Mouse (Mus musculus) kidney, embryonic 15.5 days (tissue): ENCODE measurements around the gene Slc17a7. TPM values are rescaled to one million over a fixed set of nuclear protein-coding genes. Genes with fewer than 3 reads are reported as not detected.

Experiments used
- ATAC-seq: fragments of 200-750 bp; cut with Nextera tagmentation; replicated peaks from 2 replicates; pipeline ENCODE4 v1.8.0; 2017; ENCODE audit warnings: moderate TSS enrichment; ENCODE audit not compliant: low FRiP score
- H3K27ac ChIP-seq: fragments of 300-500 bp; sonication (generic); 2 replicates; pipeline ENCODE4 v1.5.1; 2015; ENCODE audit warnings: mild to moderate bottlenecking, inconsistent platforms
- H3K27me3 ChIP-seq: fragments of 300-500 bp; sonication (generic); 2 replicates; pipeline ENCODE4 v1.6.1; 2015; ENCODE audit warnings: inconsistent platforms
- H3K36me3 ChIP-seq: fragments of 300-500 bp; sonication (generic); 2 replicates; pipeline ENCODE4 v1.6.1; 2015; ENCODE audit warnings: inconsistent platforms
- H3K4me1 ChIP-seq: fragments of 300-500 bp; sonication (generic); 2 replicates; pipeline ENCODE4 v1.6.1; 2015; ENCODE audit warnings: inconsistent platforms
- H3K4me2 ChIP-seq: fragments of 300-500 bp; sonication (generic); 2 replicates; pipeline ENCODE4 v1.6.1; 2015; ENCODE audit warnings: moderate library complexity, mild to moderate bottlenecking, inconsistent platforms
- H3K4me3 ChIP-seq: fragments of 300-500 bp; sonication (generic); replicated peaks from 2 replicates; pipeline ENCODE4 v1.5.1; 2015; ENCODE audit warnings: mild to moderate bottlenecking, inconsistent platforms
- H3K9ac ChIP-seq: fragments of 300-500 bp; sonication (generic); 2 replicates; pipeline ENCODE4 v1.6.1; 2015; ENCODE audit warnings: mild to moderate bottlenecking, inconsistent platforms
- H3K9me3 ChIP-seq: fragments of 300-500 bp; sonication (generic); replicated peaks from 2 replicates; pipeline ENCODE4 v1.6.1; 2016; ENCODE audit warnings: inconsistent platforms
- WGBS: fragments of 180-500 bp; shearing (Covaris S2); methylation state at CpG from one replicate; pipeline ENCODE4 v1.1.7; 2015; ENCODE audit warnings: mixed read lengths; 5-methylcytosine and 5-hydroxymethylcytosine counted together
- microRNA counts: library from miRNA; unstranded; fragments of <30 nt; microRNA quantifications from one replicate; lab custom pipeline; 2016
- microRNA-seq: library from miRNA; unstranded; fragments of <30 nt; microRNA quantifications from one replicate; pipeline ENCODE4, GENCODE M21; 2016
- polyA plus RNA-seq: library from polyadenylated mRNA; unstranded; fragments of >200 nt; fragmentation: Nextera tagmentation; extraction: Ambion mirVana; gene quantifications from 2 replicates; pipeline ENCODE4 v1.2.1, GENCODE M21; 2015

The Slc17a7 gene
- polyA plus RNA-seq, 1 experiment from 2014 or later, result 0.30 TPM

- H3K4me2 ChIP-seq, result peak overlapping the region; percentile 75
- no peaks in the 10 kb centered on the region for H3K9me3 ChIP-seq
- H3K9ac ChIP-seq, result peak overlapping the region; percentile 98
- H3K27me3 ChIP-seq, result peaks cover 9% of the 10 kb centered on the region
- H3K4me1 ChIP-seq, result peaks cover 52% of the 10 kb centered on the region
- H3K4me3 ChIP-seq, result peak overlapping the region; percentile 87
- peak; percentile 84 for ATAC-seq
- peak overlapping the region; percentile 96 for H3K27ac ChIP-seq
- H3K36me3 ChIP-seq, result peaks cover 46% of the 10 kb centered on the region
- 2% methylated on average over 13 of the region's 13 CpGs for WGBS
Measured at GRCm38 (mm10) chr7:45216442-45217183, 52.9 kb downstream of the Slc17a7 start.

GRCm38 (mm10) chr7:45221680-45222079, 57.9 kb downstream of the Slc17a7 start:
- peaks cover 97% of the 10 kb centered on the region for H3K36me3 ChIP-seq
- no peak overlapping the region for H3K4me3 ChIP-seq
- no peaks in the 10 kb centered on the region for H3K27me3 ChIP-seq
- H3K9ac ChIP-seq, result no peak overlapping the region
- peaks cover 37% of the 10 kb centered on the region for H3K4me1 ChIP-seq
- 82% methylated on average over 2 of the region's 2 CpGs for WGBS
- H3K9me3 ChIP-seq, result no peaks in the 10 kb centered on the region
- ATAC-seq, result no peak
- no peak overlapping the region for H3K4me2 ChIP-seq
- no peak overlapping the region for H3K27ac ChIP-seq

- Histone ChIP-seq H3K36me3 (peaks cover 99% of the 10 kb centered on the region), H3K27me3 (no peaks in the 10 kb centered on the region), H3K27ac (no peak overlapping the region), H3K9ac (no peak overlapping the region), H3K4me1 (peaks cover 10% of the 10 kb centered on the region; the same call in 1 of the 2 replicates), H3K9me3 (no peaks in the 10 kb centered on the region), H3K4me3 (no peak overlapping the region), H3K4me2 (no peak overlapping the region)
- no peak for ATAC-seq
- whole genome bisulfite sequencing, result 92% methylated on average over 7 of the region's 7 CpGs
Measured at GRCm38 (mm10) chr7:45224826-45225225, 61.1 kb downstream of the Slc17a7 start.

MicroRNAs within 50 kb of the gene (microRNA counts, 519-probe panel; counts per million panel counts)
- 2,619 counts per million, percentile 57 among the panel's probes with 10 or more counts for microRNA mmu-miR-150 (lab: Ali Mortazavi, UCI)

Small RNAs within 50 kb of the gene (microRNA-seq; reads per million reads assigned to microRNA genes)
- gene Mir150, result 11.3 reads per million, percentile 30 among the genes with 10 or more reads in this experiment
- 17.6 reads per million, percentile 37 among the genes with 10 or more reads in this experiment for gene Mir5121
- gene Mir7055, result not detected

Other genes starting within 250 kb of the Slc17a7 start
- 74.2 and 79.1 TPM in 2 replicates for gene Ap2a1, start 234.5 kb upstream of the Slc17a7 start, polyA plus RNA-seq
- gene Tsks, start 220.7 kb upstream of the Slc17a7 start, polyA plus RNA-seq, result 0.14 TPM in 2 replicates
- 19.2 and 25.1 TPM in 2 replicates for gene Cpt1c, start 189.1 kb upstream of the Slc17a7 start, polyA plus RNA-seq
- gene Prmt1, start 177.4 kb upstream of the Slc17a7 start, polyA plus RNA-seq, result 704 and 710 TPM in 2 replicates
- gene Irf3, start 166.3 kb upstream of the Slc17a7 start, polyA plus RNA-seq, result 86.4 and 90.4 TPM in 2 replicates
- 60.7 and 66.5 TPM in 2 replicates for gene Bcl2l12, start 165.2 kb upstream of the Slc17a7 start, polyA plus RNA-seq
- gene Scaf1, start 147.6 kb upstream of the Slc17a7 start, polyA plus RNA-seq, result 35.5 and 40.1 TPM in 2 replicates
- 32.6 and 43.2 TPM in 2 replicates for gene Rras, start 146.0 kb upstream of the Slc17a7 start, polyA plus RNA-seq
- 10.3 and 11.3 TPM in 2 replicates for gene Prr12, start 111.1 kb upstream of the Slc17a7 start, polyA plus RNA-seq
- gene Nosip, start 101.5 kb upstream of the Slc17a7 start, polyA plus RNA-seq, result 71.5 and 79.5 TPM in 2 replicates
- gene Prrg2, start 101.3 kb upstream of the Slc17a7 start, polyA plus RNA-seq, result 33.7 and 36.2 TPM in 2 replicates
- gene Rcn3, start 71.7 kb upstream of the Slc17a7 start, polyA plus RNA-seq, result 322 and 362 TPM in 2 replicates
- gene Fcgrt, start 60.1 kb upstream of the Slc17a7 start, polyA plus RNA-seq, result 78.0 and 93.5 TPM in 2 replicates
- 1,536 and 1,655 TPM in 2 replicates for gene Rps11, start 39.5 kb upstream of the Slc17a7 start, polyA plus RNA-seq
- gene Rpl13a, start 35.2 kb upstream of the Slc17a7 start, polyA plus RNA-seq, result 1,248 and 1,360 TPM in 2 replicates
- 0.44 TPM in 1 of 2 replicates, not detected in the other for gene Gm45713, start 27.7 kb upstream of the Slc17a7 start, polyA plus RNA-seq
- gene Flt3l, start 27.5 kb upstream of the Slc17a7 start, polyA plus RNA-seq, result 1.9 and 7.5 TPM in 2 replicates
- gene Pih1d1, start 9.6 kb upstream of the Slc17a7 start, polyA plus RNA-seq, result 107 and 108 TPM in 2 replicates
- gene Aldh16a1, start 9.4 kb upstream of the Slc17a7 start, polyA plus RNA-seq, result 69.3 and 69.9 TPM in 2 replicates
- gene Gfy, start 15.6 kb downstream of the Slc17a7 start, polyA plus RNA-seq, result not detected in 2 replicates
- not detected in 2 replicates for gene Pth2, start 17.0 kb downstream of the Slc17a7 start, polyA plus RNA-seq
- 0.78 and 1.1 TPM in 2 replicates for gene Ccdc155, start 40.9 kb downstream of the Slc17a7 start, polyA plus RNA-seq
- 0.97 and 1.4 TPM in 2 replicates for gene Dkkl1, start 48.2 kb downstream of the Slc17a7 start, polyA plus RNA-seq
- gene Tead2, start 51.8 kb downstream of the Slc17a7 start, polyA plus RNA-seq, result 196 and 207 TPM in 2 replicates
- gene Cd37, start 75.2 kb downstream of the Slc17a7 start, polyA plus RNA-seq, result 1.2 and 2.4 TPM in 2 replicates
- gene Slc6a16, start 77.1 kb downstream of the Slc17a7 start, polyA plus RNA-seq, result 0.10 and 0.23 TPM in 2 replicates
- not detected in 2 replicates for gene Slc6a21, start 113.6 kb downstream of the Slc17a7 start, polyA plus RNA-seq
- gene Trpm4, start 169.8 kb downstream of the Slc17a7 start, polyA plus RNA-seq, result 17.4 and 19.0 TPM in 2 replicates
- gene Hrc, start 171.3 kb downstream of the Slc17a7 start, polyA plus RNA-seq, result 2.1 and 2.5 TPM in 2 replicates
- gene Ppfia3, start 203.1 kb downstream of the Slc17a7 start, polyA plus RNA-seq, result 6.7 and 7.5 TPM in 2 replicates
- 0.41 and 0.96 TPM in 2 replicates for gene Lin7b, start 206.6 kb downstream of the Slc17a7 start, polyA plus RNA-seq
- gene Snrnp70, start 231.8 kb downstream of the Slc17a7 start, polyA plus RNA-seq, result 225 and 242 TPM in 2 replicates
- gene Kcna7, start 241.7 kb downstream of the Slc17a7 start, polyA plus RNA-seq, result not detected in 2 replicates
- 1.1 and 1.4 TPM in 2 replicates for gene Ntf5, start 249.7 kb downstream of the Slc17a7 start, polyA plus RNA-seq